Mouse (Mus musculus): ENCODE measurements around the gene Prkd3. TPM values are rescaled to one million over a fixed set of nuclear protein-coding genes. Genes with fewer than 3 reads are reported as not detected.

Gene Prkd3
- polyA plus RNA-seq, 1 experiment: 5.3 TPM

- no peak for DNase-seq (ENCODE audit: low read depth in 1 of 2, low spot score in 2 of 2)
- Histone ChIP-seq H3K4me3 (ENCODE audit: extremely low read depth, insufficient read depth, insufficient read length) (no peak overlapping the region), H3K27me3 (ENCODE audit: control insufficient read depth, insufficient read depth, low read length) (no peaks in the 10 kb centered on the region), H3K36me3 (ENCODE audit: control insufficient read depth, insufficient read depth, low read length) (peaks cover 15% of the 10 kb centered on the region), H3K4me1 (ENCODE audit: control insufficient read depth, insufficient read depth, insufficient read length) (no peaks in the 10 kb centered on the region), H3K27ac (ENCODE audit: insufficient read depth, low read length) (no peak overlapping the region)
- TF ChIP-seq POLR2A (IDR thresholded peaks at IDR 0.05; ENCODE audit: low read depth, low read length) (no peak), CTCF (IDR thresholded peaks at IDR 0.05; ENCODE audit: extremely low read depth, insufficient read depth, insufficient read length, insufficient replicate concordance) (no peak)
- whole genome bisulfite sequencing: 88% methylated on average over 3 of the region's 3 CpGs
Observed at GRCm38 (mm10) chr17:78968500-78968899, 52.1 kb downstream of the Prkd3 start.

DNA sequence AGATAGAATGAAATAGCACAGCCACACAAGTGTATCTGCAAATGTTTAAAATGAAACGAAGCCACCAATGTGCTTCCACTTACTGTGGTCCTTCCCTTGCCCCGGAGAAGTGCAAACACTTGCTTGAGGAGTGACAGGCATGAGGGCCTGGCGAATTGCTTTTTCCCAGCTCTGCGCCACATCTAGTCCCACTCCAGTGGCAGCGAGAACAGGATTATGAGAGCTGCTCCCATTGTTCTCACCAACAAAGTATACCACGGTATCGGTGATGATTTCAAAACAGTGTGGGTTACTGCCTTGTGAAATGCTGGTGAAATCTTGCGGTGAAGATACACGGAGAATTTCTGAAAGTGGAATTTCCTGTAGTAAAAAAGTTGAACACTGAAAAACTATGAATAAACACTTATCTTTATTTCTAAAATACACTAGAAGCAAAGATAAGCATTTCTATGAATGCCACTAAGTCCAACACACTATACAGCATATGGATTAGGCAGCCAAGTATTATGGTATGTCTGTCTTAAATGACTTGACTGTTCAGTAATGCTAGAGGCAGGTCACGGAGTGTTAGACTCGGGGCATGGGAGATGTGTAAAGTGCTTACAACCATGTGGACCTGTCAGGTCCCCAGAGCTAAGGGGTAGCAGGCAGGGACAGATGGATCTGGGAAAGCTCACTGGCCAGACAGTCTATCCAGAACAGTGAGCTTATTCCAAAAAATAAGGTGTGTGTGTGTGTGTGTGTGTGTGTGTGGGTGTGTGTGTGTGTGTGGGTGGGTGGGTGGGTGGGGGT is 54.3 kb downstream of the Prkd3 start:
- Histone ChIP-seq H3K27ac (ENCODE audit: insufficient read depth, low read length) (no peak overlapping the region), H3K4me1 (ENCODE audit: control insufficient read depth, insufficient read depth, insufficient read length) (no peaks in the 10 kb centered on the region), H3K27me3 (ENCODE audit: control insufficient read depth, insufficient read depth, low read length) (no peaks in the 10 kb centered on the region), H3K4me3 (ENCODE audit: extremely low read depth, insufficient read depth, insufficient read length) (no peak overlapping the region), H3K36me3 (ENCODE audit: control insufficient read depth, insufficient read depth, low read length) (peaks cover 12% of the 10 kb centered on the region)
- DNase-seq (ENCODE audit: low read depth in 1 of 2, low spot score in 2 of 2): no peak
- TF ChIP-seq POLR2A (IDR thresholded peaks at IDR 0.05; ENCODE audit: low read depth, low read length) (no peak), CTCF (IDR thresholded peaks at IDR 0.05; ENCODE audit: extremely low read depth, insufficient read depth, insufficient read length, insufficient replicate concordance) (no peak)
- 90% methylated on average over 11 of the region's 11 CpGs for WGBS

- 100% methylated on average over 1 of the region's 1 CpGs for WGBS
- Histone ChIP-seq H3K27me3 (ENCODE audit: control insufficient read depth, insufficient read depth, low read length) (no peaks in the 10 kb centered on the region), H3K27ac (ENCODE audit: insufficient read depth, low read length) (no peak overlapping the region), H3K4me3 (ENCODE audit: extremely low read depth, insufficient read depth, insufficient read length) (no peak overlapping the region), H3K36me3 (ENCODE audit: control insufficient read depth, insufficient read depth, low read length) (peaks cover 9% of the 10 kb centered on the region; the same call in 1 of the 2 replicates), H3K4me1 (ENCODE audit: control insufficient read depth, insufficient read depth, insufficient read length) (no peaks in the 10 kb centered on the region)
- no peak for TF ChIP-seq CTCF (IDR thresholded peaks at IDR 0.05; ENCODE audit: extremely low read depth, insufficient read depth, insufficient read length, insufficient replicate concordance)
- TF ChIP-seq POLR2A (IDR thresholded peaks at IDR 0.05; ENCODE audit: low read depth, low read length): no peak
- no peak for DNase-seq (ENCODE audit: low read depth in 1 of 2, low spot score in 2 of 2)
Observed at GRCm38 (mm10) chr17:78964387-78964786, 56.2 kb downstream of the Prkd3 start.

DNA sequence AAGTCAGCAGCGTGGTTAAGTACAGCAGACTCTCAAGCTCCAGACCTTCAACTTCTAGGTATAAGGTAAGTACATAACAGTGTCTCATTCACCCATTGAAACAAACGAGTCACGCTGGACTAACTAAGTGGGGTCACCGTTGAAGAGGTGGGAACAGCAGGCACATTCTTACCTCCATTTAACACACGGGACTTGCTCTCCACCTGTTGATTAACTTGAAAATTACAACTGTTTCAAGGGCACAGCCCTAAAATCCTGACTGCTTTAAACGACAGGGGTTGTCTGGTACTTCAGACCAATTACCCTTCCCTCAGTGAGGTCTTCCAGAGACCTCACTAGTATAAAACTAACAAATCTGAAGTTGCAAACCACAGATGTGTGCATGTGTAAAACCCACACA is 61.1 kb downstream of the Prkd3 start:
- H3K36me3 ChIP-seq (ENCODE audit: control insufficient read depth, insufficient read depth, low read length): peaks cover 7% of the 10 kb centered on the region; the same call in 1 of the 2 replicates
- WGBS: 82% methylated on average over 6 of the region's 6 CpGs

DNA sequence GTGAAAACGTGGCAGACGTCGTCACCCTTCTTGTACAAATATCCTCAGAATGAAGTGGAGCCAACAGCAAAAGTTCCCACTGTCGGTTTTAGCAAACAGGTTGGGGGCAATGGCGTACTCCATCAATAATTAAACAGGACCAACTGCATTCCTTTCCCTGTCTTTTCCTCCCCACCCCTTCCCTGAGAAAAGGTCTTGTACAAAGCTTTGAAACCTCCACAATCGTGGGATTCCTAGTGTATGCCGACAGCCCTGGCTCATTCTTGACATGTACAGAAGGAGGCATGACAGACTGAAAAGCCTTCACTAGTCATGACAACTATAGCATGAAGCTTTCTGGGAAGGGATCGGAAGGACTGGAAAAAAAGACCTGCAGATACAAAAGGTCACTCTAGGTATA is 67.4 kb downstream of the Prkd3 start:
- Histone ChIP-seq H3K27ac (ENCODE audit: insufficient read depth, low read length) (no peak overlapping the region), H3K27me3 (ENCODE audit: control insufficient read depth, insufficient read depth, low read length) (no peaks in the 10 kb centered on the region), H3K4me1 (ENCODE audit: control insufficient read depth, insufficient read depth, insufficient read length) (no peaks in the 10 kb centered on the region), H3K36me3 (ENCODE audit: control insufficient read depth, insufficient read depth, low read length) (peaks cover 12% of the 10 kb centered on the region; the same call in 1 of the 2 replicates), H3K4me3 (ENCODE audit: extremely low read depth, insufficient read depth, insufficient read length) (no peak overlapping the region)
- WGBS: 95% methylated on average over 8 of the region's 8 CpGs
- TF ChIP-seq CTCF (IDR thresholded peaks at IDR 0.05; ENCODE audit: extremely low read depth, insufficient read depth, insufficient read length, insufficient replicate concordance) (no peak), POLR2A (IDR thresholded peaks at IDR 0.05; ENCODE audit: low read depth, low read length) (no peak)
- DNase-seq (ENCODE audit: low read depth in 1 of 2, low spot score in 2 of 2): no peak

More for the DNA sequence above, 61.1 kb downstream of the Prkd3 start:
- no peak for DNase-seq (ENCODE audit: low read depth in 1 of 2, low spot score in 2 of 2)
- Histone ChIP-seq H3K27me3 (ENCODE audit: control insufficient read depth, insufficient read depth, low read length) (no peaks in the 10 kb centered on the region), H3K27ac (ENCODE audit: insufficient read depth, low read length) (no peak overlapping the region), H3K4me1 (ENCODE audit: control insufficient read depth, insufficient read depth, insufficient read length) (no peaks in the 10 kb centered on the region), H3K4me3 (ENCODE audit: extremely low read depth, insufficient read depth, insufficient read length) (no peak overlapping the region)
- no peak for TF ChIP-seq POLR2A (IDR thresholded peaks at IDR 0.05; ENCODE audit: low read depth, low read length)
- no peak for TF ChIP-seq CTCF (IDR thresholded peaks at IDR 0.05; ENCODE audit: extremely low read depth, insufficient read depth, insufficient read length, insufficient replicate concordance)

DNA sequence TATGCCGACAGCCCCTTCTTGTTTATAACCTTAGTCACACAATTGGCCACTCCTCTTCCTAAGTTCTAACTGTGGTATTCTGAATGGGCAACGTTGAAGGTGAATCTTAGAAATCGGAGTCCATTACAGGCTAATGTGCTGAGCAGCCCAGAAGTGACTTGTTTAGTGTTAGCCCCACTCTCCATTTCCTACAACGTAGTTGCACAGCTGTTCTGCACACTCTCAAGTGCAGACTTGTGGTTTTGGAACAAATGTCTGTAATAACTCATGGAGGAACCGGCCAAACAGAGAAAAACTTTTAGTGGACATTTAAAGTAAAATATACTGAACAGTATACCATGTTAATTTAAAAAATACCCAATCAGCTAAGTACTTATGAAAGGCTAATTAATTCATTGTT is 68.5 kb downstream of the Prkd3 start:
- TF ChIP-seq CTCF (IDR thresholded peaks at IDR 0.05; ENCODE audit: extremely low read depth, insufficient read depth, insufficient read length, insufficient replicate concordance) (no peak), POLR2A (IDR thresholded peaks at IDR 0.05; ENCODE audit: low read depth, low read length) (no peak)
- H3K36me3 ChIP-seq (ENCODE audit: control insufficient read depth, insufficient read depth, low read length): peaks cover 12% of the 10 kb centered on the region; the same call in 1 of the 2 replicates
- 88% methylated on average over 5 of the region's 5 CpGs for WGBS
- no peak overlapping the region for H3K4me3 ChIP-seq (ENCODE audit: extremely low read depth, insufficient read depth, insufficient read length)
- H3K27ac ChIP-seq (ENCODE audit: insufficient read depth, low read length): no peak overlapping the region
- no peak for DNase-seq (ENCODE audit: low read depth in 1 of 2, low spot score in 2 of 2)
- no peaks in the 10 kb centered on the region for H3K4me1 ChIP-seq (ENCODE audit: control insufficient read depth, insufficient read depth, insufficient read length)
- no peaks in the 10 kb centered on the region for H3K27me3 ChIP-seq (ENCODE audit: control insufficient read depth, insufficient read depth, low read length)

GRCm38 (mm10) chr17:78951225-78951624 is 69.4 kb downstream of the Prkd3 start:
- no peaks in the 10 kb centered on the region for H3K4me1 ChIP-seq (ENCODE audit: control insufficient read depth, insufficient read depth, insufficient read length)
- H3K27me3 ChIP-seq (ENCODE audit: control insufficient read depth, insufficient read depth, low read length): no peaks in the 10 kb centered on the region
- H3K36me3 ChIP-seq (ENCODE audit: control insufficient read depth, insufficient read depth, low read length): peaks cover 12% of the 10 kb centered on the region; the same call in 1 of the 2 replicates
- no peak overlapping the region for H3K27ac ChIP-seq (ENCODE audit: insufficient read depth, low read length)
- TF ChIP-seq CTCF (IDR thresholded peaks at IDR 0.05; ENCODE audit: extremely low read depth, insufficient read depth, insufficient read length, insufficient replicate concordance): no peak
- no peak for DNase-seq (ENCODE audit: low read depth in 1 of 2, low spot score in 2 of 2)
- WGBS: 94% methylated on average over 5 of the region's 5 CpGs
- H3K4me3 ChIP-seq (ENCODE audit: extremely low read depth, insufficient read depth, insufficient read length): no peak overlapping the region
